In the genomic region with DNA sequence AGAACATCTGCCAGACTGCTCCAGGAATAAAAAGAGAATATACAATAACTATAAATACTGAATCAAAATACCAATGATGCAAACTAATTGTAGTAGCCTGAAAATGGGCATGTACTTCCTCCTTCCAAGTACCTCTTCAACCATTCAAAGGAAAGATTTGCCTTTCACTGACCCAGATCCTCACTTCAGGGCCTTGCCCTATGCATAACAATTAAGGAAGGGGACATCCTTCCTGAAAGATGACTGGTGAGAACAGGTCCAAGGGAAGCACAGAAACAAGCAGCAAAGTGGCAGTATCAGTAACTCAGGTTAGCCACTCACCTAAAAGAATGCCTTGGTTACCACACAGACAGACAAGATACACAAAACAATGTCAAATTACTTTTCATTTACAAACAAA, we compare ENCODE assay signal across 46 mouse cellular contexts. TPM values are rescaled to one million over a fixed set of nuclear protein-coding genes. Genes with fewer than 3 reads are reported as not detected.
"Had no signal": no experiment of that assay in that cellular context is flagged by ENCODE, and none has a peak within 500 bp of the region (broad histone marks: within the 10 kb centered on the region; RNA-seq: fewer than 3 reads in every experiment).

No protein-coding gene starts in this region.

- H3K36me3 ChIP-seq: limb, embryonic 10.5 days; limb, embryonic 12.5 days; limb, embryonic 13.5 days; limb, embryonic 15.5 days; liver, embryonic 12.5 days; liver, embryonic 13.5 days; liver, embryonic 15.5 days; lung, embryonic 15.5 days; midbrain, embryonic 10.5 days; midbrain, embryonic 12.5 days; midbrain, embryonic 13.5 days; midbrain, embryonic 15.5 days had no signal

- H3K4me3 ChIP-seq: limb, embryonic 10.5 days; limb, embryonic 12.5 days; limb, embryonic 13.5 days; limb, embryonic 15.5 days; liver, embryonic 12.5 days; liver, embryonic 13.5 days; liver, embryonic 15.5 days; lung, embryonic 15.5 days; megakaryocyte, embryonic 14.5 days; midbrain, embryonic 10.5 days; midbrain, embryonic 12.5 days; midbrain, embryonic 13.5 days; midbrain, embryonic 15.5 days; myocyte had no signal

- DNase-seq: left cerebral cortex, postnatal 4 days; liver; liver, embryonic 13.5 days; liver, postnatal 0 days; lung, adult 18-20 months; lung, adult 2 months; lung, embryonic 14.5 days; lung, postnatal 10 days; lung, postnatal 14 days; lung, postnatal 36 days; lung, postnatal 4 days; midbrain, embryonic 14.5 days had no signal

- H3K9me3 ChIP-seq: limb, embryonic 10.5 days; limb, embryonic 12.5 days; limb, embryonic 13.5 days; limb, embryonic 15.5 days; liver, embryonic 12.5 days; liver, embryonic 13.5 days; liver, embryonic 15.5 days; lung, embryonic 15.5 days; megakaryocyte, embryonic 14.5 days; midbrain, embryonic 10.5 days; midbrain, embryonic 12.5 days; midbrain, embryonic 13.5 days; midbrain, embryonic 15.5 days had no signal

- H3K27ac ChIP-seq: limb, embryonic 10.5 days; limb, embryonic 12.5 days; limb, embryonic 13.5 days; limb, embryonic 15.5 days; liver, embryonic 12.5 days; liver, embryonic 13.5 days; liver, embryonic 14.5 days; liver, embryonic 15.5 days; lung, embryonic 15.5 days; macrophage; midbrain, embryonic 10.5 days; midbrain, embryonic 12.5 days; midbrain, embryonic 13.5 days; midbrain, embryonic 15.5 days had no signal

- H3K27me3 ChIP-seq: limb, embryonic 12.5 days; limb, embryonic 13.5 days; limb, embryonic 15.5 days; liver, embryonic 12.5 days; liver, embryonic 13.5 days; liver, embryonic 15.5 days; lung, embryonic 15.5 days; megakaryocyte, embryonic 14.5 days; midbrain, embryonic 12.5 days; midbrain, embryonic 13.5 days; midbrain, embryonic 15.5 days had no signal

- H3K9ac ChIP-seq: limb, embryonic 12.5 days; limb, embryonic 13.5 days; limb, embryonic 15.5 days; liver, embryonic 12.5 days; liver, embryonic 13.5 days; liver, embryonic 14.5 days; liver, embryonic 15.5 days; liver, postnatal 0 days; lung, embryonic 14.5 days; lung, embryonic 15.5 days; midbrain, embryonic 12.5 days; midbrain, embryonic 13.5 days; midbrain, embryonic 15.5 days had no signal

RNA-seq across cellular contexts. Expression of a gene that starts 34.9 kb away (rescaled TPM):
- total RNA-seq: left cerebral cortex, postnatal 10 days; left cerebral cortex, postnatal 14 days; left cerebral cortex, postnatal 25 days; left cerebral cortex, postnatal 36 days; left cerebral cortex, postnatal 4 days; megakaryocyte progenitor cell, adult 5-6 weeks; megakaryocyte, adult 5-6 weeks; megakaryocyte-erythroid progenitor cell, adult 5-6 weeks; monocyte, adult 5-6 weeks had no signal
- polyA plus RNA-seq: limb, embryonic 10.5 days; limb, embryonic 11.5 days; liver, adult 2 months; liver, embryonic 11.5 days; liver, embryonic 12.5 days; liver, embryonic 13.5 days; liver, embryonic 14.5 days; liver, embryonic 15.5 days; liver, embryonic 16.5 days; liver, postnatal 0 days; macrophage; midbrain, embryonic 10.5 days; midbrain, embryonic 12.5 days; midbrain, embryonic 14.5 days; midbrain, embryonic 15.5 days; midbrain, embryonic 16.5 days; midbrain, postnatal 0 days; myocyte had no signal

RNA-seq across cellular contexts. Expression of a gene that starts 43.1 kb away (rescaled TPM):
- total RNA-seq: left cerebral cortex, postnatal 14 days; left cerebral cortex, postnatal 25 days; left cerebral cortex, postnatal 36 days; left cerebral cortex, postnatal 4 days; liver, adult 2 months; megakaryocyte progenitor cell, adult 5-6 weeks; megakaryocyte, adult 5-6 weeks; megakaryocyte-erythroid progenitor cell, adult 5-6 weeks; midbrain, postnatal 0 days; monocyte, adult 5-6 weeks had no signal
- polyA plus RNA-seq: limb, embryonic 10.5 days; limb, embryonic 11.5 days; limb, embryonic 12.5 days; limb, embryonic 13.5 days; limb, embryonic 14.5 days; limb, embryonic 15.5 days; liver, adult 2 months; liver, embryonic 11.5 days; liver, embryonic 12.5 days; liver, embryonic 13.5 days; liver, embryonic 14.5 days; liver, embryonic 15.5 days; liver, embryonic 16.5 days; liver, postnatal 0 days; lung, adult 2 months; lung, embryonic 14.5 days; lung, embryonic 15.5 days; lung, embryonic 16.5 days; lung, postnatal 0 days; macrophage; midbrain, embryonic 10.5 days; midbrain, embryonic 11.5 days; midbrain, embryonic 12.5 days; midbrain, embryonic 13.5 days; midbrain, embryonic 14.5 days; midbrain, embryonic 15.5 days; midbrain, embryonic 16.5 days; midbrain, postnatal 0 days; myocyte; neural tube, embryonic 11.5 days had no signal

RNA-seq across cellular contexts. Expression of a gene that starts 55.3 kb away (rescaled TPM):
- total RNA-seq: megakaryocyte progenitor cell, adult 5-6 weeks; megakaryocyte, adult 5-6 weeks; megakaryocyte-erythroid progenitor cell, adult 5-6 weeks; monocyte, adult 5-6 weeks had no signal
- polyA plus RNA-seq: liver, embryonic 11.5 days; liver, embryonic 13.5 days; liver, embryonic 16.5 days; macrophage; myocyte had no signal
